Mouse (Mus musculus) thymus, adult 2 months (tissue): ENCODE measurements at regions not wholly inside any gene's neighbourhood (a gene's known extent, or its start where the extent isn't known, plus 50 kb on each side); places are given as distances from the start of the nearest gene placed in this dataset.

Source experiments
- CTCF ChIP-seq: fragments of 200-500 bp; IDR thresholded peaks from 2 replicates; pipeline ENCODE4 v1.5.1; 2012; ENCODE audit warnings: mild to moderate bottlenecking, control low read depth, low read length, moderate library complexity, borderline replicate concordance; ENCODE audit not compliant: control insufficient read depth, poor library complexity, insufficient read depth; ENCODE audit errors: extremely low read depth
- POLR2A ChIP-seq: fragments of 200-500 bp; IDR thresholded peaks from 2 replicates; pipeline ENCODE4 v1.6.1; 2012; ENCODE audit warnings: mild to moderate bottlenecking, low read length, control low read depth, moderate library complexity; ENCODE audit not compliant: control insufficient read depth, poor library complexity, insufficient read depth; ENCODE audit errors: extremely low read depth

- TF ChIP-seq CTCF (no peak), POLR2A (no peak)
Observed at GRCm38 (mm10) chr6:117099871-117100270, 68.5 kb upstream of the Cxcl12 start.
